Mouse (Mus musculus): ENCODE measurements around the gene Mesp2. TPM values are rescaled to one million over a fixed set of nuclear protein-coding genes. Genes with fewer than 3 reads are reported as not detected.

Gene Mesp2
- polyA plus RNA-seq, 1 experiment: 0.28 TPM

- H3K27ac ChIP-seq (ENCODE audit: insufficient read depth, low read depth, low read length): no peak within 1 kb of the TSS
- H3K4me1 ChIP-seq (ENCODE audit: control insufficient read depth, insufficient read depth, low read length): no peaks in the 10 kb centered on the region
- H3K4me3 ChIP-seq (ENCODE audit: insufficient read depth, low read depth, low read length): no peak within 1 kb of the TSS
- no peaks in the 10 kb centered on the region for H3K36me3 ChIP-seq (ENCODE audit: control insufficient read depth, insufficient read depth, low read length)
- WGBS: 84% methylated on average over 9 of the region's 9 CpGs
- DNase-seq: no peak
- H3K27me3 ChIP-seq (replicated peaks; ENCODE audit: control insufficient read depth, insufficient read depth, low read length): no peaks in the 10 kb centered on the region
- TF ChIP-seq CTCF (conservative IDR thresholded peaks at IDR 0.05; ENCODE audit: insufficient read depth, insufficient read length, low read depth, low read length) (no peak), POLR2A (IDR thresholded peaks at IDR 0.05; ENCODE audit: low read depth, low read length) (no peak)
Measured at GRCm38 (mm10) chr7:79860811-79861210, 50.3 kb downstream of the Mesp2 start, which contains the start of gene Anpep. Gene Anpep (minus strand): TSS chr7:79861059.

GRCm38 (mm10) chr7:79861794-79862193 lies 51.3 kb downstream of the Mesp2 start:
- Histone ChIP-seq H3K36me3 (ENCODE audit: control insufficient read depth, insufficient read depth, low read length) (no peaks in the 10 kb centered on the region), H3K27me3 (replicated peaks; ENCODE audit: control insufficient read depth, insufficient read depth, low read length) (no peaks in the 10 kb centered on the region), H3K4me3 (ENCODE audit: insufficient read depth, low read depth, low read length) (no peak overlapping the region), H3K4me1 (ENCODE audit: control insufficient read depth, insufficient read depth, low read length) (no peaks in the 10 kb centered on the region), H3K27ac (ENCODE audit: insufficient read depth, low read depth, low read length) (no peak overlapping the region)
- 96% methylated on average over 8 of the region's 8 CpGs for WGBS
- TF ChIP-seq POLR2A (IDR thresholded peaks at IDR 0.05; ENCODE audit: low read depth, low read length): no peak
- TF ChIP-seq CTCF (conservative IDR thresholded peaks at IDR 0.05; ENCODE audit: insufficient read depth, insufficient read length, low read depth, low read length): no peak
- DNase-seq: no peak

Other genes starting within 250 kb of the Mesp2 start
- gene Rhcg, start 193.1 kb upstream of the Mesp2 start, polyA plus RNA-seq (2012; rRNA removed): 170 and 188 TPM in 2 replicates
- 0.03 and 0.11 TPM in 2 replicates for gene Ticrr, start 150.5 kb upstream of the Mesp2 start, polyA plus RNA-seq (2012; rRNA removed)
- 0.81 and 0.92 TPM in 2 replicates for gene Kif7, start 95.0 kb upstream of the Mesp2 start, polyA plus RNA-seq (2012; rRNA removed)
- 58.4 and 72.2 TPM in 2 replicates for gene Plin1, start 77.8 kb upstream of the Mesp2 start, polyA plus RNA-seq (2012; rRNA removed)
- gene Pex11a, start 67.6 kb upstream of the Mesp2 start, polyA plus RNA-seq (2012; rRNA removed): 40.6 and 41.0 TPM in 2 replicates
- gene Wdr93, start 67.6 kb upstream of the Mesp2 start, polyA plus RNA-seq (2012; rRNA removed): 1.1 TPM in 2 replicates
- gene Mesp1, start 16.9 kb upstream of the Mesp2 start, polyA plus RNA-seq (2012; rRNA removed): 0.07 TPM in 1 of 2 replicates, not detected in the other
- 170 and 175 TPM in 2 replicates for gene Anpep, start 50.3 kb downstream of the Mesp2 start, polyA plus RNA-seq (2012; rRNA removed)
- 18.0 and 19.6 TPM in 2 replicates for gene Ap3s2, start 109.9 kb downstream of the Mesp2 start, polyA plus RNA-seq (2012; rRNA removed)
- 15.4 and 17.0 TPM in 2 replicates for gene Arpin, start 124.6 kb downstream of the Mesp2 start, polyA plus RNA-seq (2012; rRNA removed)
- gene Zfp710, start 214.1 kb downstream of the Mesp2 start, polyA plus RNA-seq (2012; rRNA removed): 22.6 and 26.4 TPM in 2 replicates